Mouse (Mus musculus): ENCODE measurements around the gene Mid1. TPM values are rescaled to one million over a fixed set of nuclear protein-coding genes. Genes with fewer than 3 reads are reported as not detected.
A peak's percentile ranks its signal among the peaks of the same experiment; 100 is the strongest.

Mid1 gene
- polyA plus RNA-seq, 1 experiment from 2014 or later, result 1.7 TPM

- TF ChIP-seq CTCF (IDR thresholded peaks at IDR 0.05) (no peak), EP300 (IDR thresholded peaks at IDR 0.05) (no peak)
- DNase-seq (ENCODE audit: low spot score), result no peak
- no peaks in the 10 kb centered on the region for H3K9me3 ChIP-seq (ENCODE audit: low read length)
- H3K4me2 ChIP-seq (replicated peaks; ENCODE audit: low read depth, low read length), result no peak overlapping the region
- no peak overlapping the region for H3K27ac ChIP-seq (ENCODE audit: low read length)
- ATAC-seq, result no peak
- H3K36me3 ChIP-seq (ENCODE audit: insufficient read depth, low read length), result no peaks in the 10 kb centered on the region
- no peaks in the 10 kb centered on the region for H3K4me1 ChIP-seq (ENCODE audit: insufficient read depth, low read depth, low read length)
- WGBS, result 74% methylated on average over 5 of the region's 5 CpGs
- no peak overlapping the region for H3K9ac ChIP-seq (replicated peaks; ENCODE audit: low read depth)
- H3K27me3 ChIP-seq (replicated peaks; ENCODE audit: insufficient read depth, low read length), result no peaks in the 10 kb centered on the region
- H3K4me3 ChIP-seq (ENCODE audit: low read depth, low read length), result no peak overlapping the region
Observed at GRCm38 (mm10) chrX:169789702-169790101, 104.7 kb downstream of the Mid1 start.

- Histone ChIP-seq H3K27me3 (replicated peaks; ENCODE audit: insufficient read depth, low read length) (no peaks in the 10 kb centered on the region), H3K4me1 (ENCODE audit: insufficient read depth, low read depth, low read length) (no peaks in the 10 kb centered on the region), H3K27ac (ENCODE audit: low read length) (no peak overlapping the region), H3K4me3 (ENCODE audit: low read depth, low read length) (no peak overlapping the region), H3K9ac (replicated peaks; ENCODE audit: low read depth) (no peak overlapping the region), H3K36me3 (ENCODE audit: insufficient read depth, low read length) (no peaks in the 10 kb centered on the region), H3K9me3 (ENCODE audit: low read length) (no peaks in the 10 kb centered on the region), H3K4me2 (replicated peaks; ENCODE audit: low read depth, low read length) (no peak overlapping the region)
- no peak for TF ChIP-seq CTCF (IDR thresholded peaks at IDR 0.05)
- TF ChIP-seq EP300 (IDR thresholded peaks at IDR 0.05), result no peak
- WGBS, result 50% methylated on average over 1 of the region's 1 CpGs
- DNase-seq (ENCODE audit: low spot score) (no peak), ATAC-seq (no peak)
Observed at GRCm38 (mm10) chrX:169792879-169793278, 107.9 kb downstream of the Mid1 start.

- Histone ChIP-seq H3K4me3 (ENCODE audit: low read depth, low read length) (no peak overlapping the region), H3K27me3 (replicated peaks; ENCODE audit: insufficient read depth, low read length) (no peaks in the 10 kb centered on the region), H3K9ac (replicated peaks; ENCODE audit: low read depth) (no peak overlapping the region), H3K4me2 (replicated peaks; ENCODE audit: low read depth, low read length) (no peak overlapping the region), H3K27ac (ENCODE audit: low read length) (no peak overlapping the region), H3K4me1 (ENCODE audit: insufficient read depth, low read depth, low read length) (no peaks in the 10 kb centered on the region), H3K36me3 (ENCODE audit: insufficient read depth, low read length) (no peaks in the 10 kb centered on the region), H3K9me3 (ENCODE audit: low read length) (no peaks in the 10 kb centered on the region)
- ATAC-seq (no peak), DNase-seq (ENCODE audit: low spot score) (no peak)
- WGBS, result 51% methylated on average over 4 of the region's 4 CpGs
- no peak for TF ChIP-seq EP300 (IDR thresholded peaks at IDR 0.05)
- TF ChIP-seq CTCF (IDR thresholded peaks at IDR 0.05), result no peak
Observed at GRCm38 (mm10) chrX:169794421-169794820, 109.4 kb downstream of the Mid1 start.

GRCm38 (mm10) chrX:169794831-169795311, 109.9 kb downstream of the Mid1 start:
- ATAC-seq (peak; percentile 65), DNase-seq (ENCODE audit: low spot score) (peak; percentile 63)
- Histone ChIP-seq H3K9me3 (ENCODE audit: low read length) (no peaks in the 10 kb centered on the region), H3K4me1 (ENCODE audit: insufficient read depth, low read depth, low read length) (no peaks in the 10 kb centered on the region), H3K4me3 (ENCODE audit: low read depth, low read length) (no peak overlapping the region), H3K27ac (ENCODE audit: low read length) (no peak overlapping the region), H3K9ac (replicated peaks; ENCODE audit: low read depth) (no peak overlapping the region), H3K36me3 (ENCODE audit: insufficient read depth, low read length) (no peaks in the 10 kb centered on the region), H3K27me3 (replicated peaks; ENCODE audit: insufficient read depth, low read length) (no peaks in the 10 kb centered on the region), H3K4me2 (replicated peaks; ENCODE audit: low read depth, low read length) (no peak overlapping the region)
- no peak for TF ChIP-seq EP300 (IDR thresholded peaks at IDR 0.05)
- TF ChIP-seq CTCF (IDR thresholded peaks at IDR 0.05), result no peak
- WGBS, result 43% methylated on average over 7 of the region's 7 CpGs

GRCm38 (mm10) chrX:169797148-169797547, 112.1 kb downstream of the Mid1 start:
- DNase-seq (ENCODE audit: low spot score), result peak; percentile 40
- Histone ChIP-seq H3K36me3 (ENCODE audit: insufficient read depth, low read length) (no peaks in the 10 kb centered on the region), H3K9me3 (ENCODE audit: low read length) (no peaks in the 10 kb centered on the region), H3K27me3 (replicated peaks; ENCODE audit: insufficient read depth, low read length) (no peaks in the 10 kb centered on the region), H3K27ac (ENCODE audit: low read length) (no peak overlapping the region), H3K4me3 (ENCODE audit: low read depth, low read length) (no peak overlapping the region), H3K4me2 (replicated peaks; ENCODE audit: low read depth, low read length) (no peak overlapping the region), H3K4me1 (ENCODE audit: insufficient read depth, low read depth, low read length) (no peaks in the 10 kb centered on the region), H3K9ac (replicated peaks; ENCODE audit: low read depth) (no peak overlapping the region)
- no peak for ATAC-seq
- TF ChIP-seq EP300 (IDR thresholded peaks at IDR 0.05) (peak; percentile 60), CTCF (IDR thresholded peaks at IDR 0.05) (no peak)
- 40% methylated on average over 3 of the region's 3 CpGs for WGBS

GRCm38 (mm10) chrX:169798987-169799680, 114.1 kb downstream of the Mid1 start:
- TF ChIP-seq CTCF (IDR thresholded peaks at IDR 0.05) (peak; percentile 53), EP300 (IDR thresholded peaks at IDR 0.05) (no peak)
- H3K4me1 ChIP-seq (ENCODE audit: insufficient read depth, low read depth, low read length), result no peaks in the 10 kb centered on the region
- ATAC-seq (no peak), DNase-seq (ENCODE audit: low spot score) (peak; percentile 45)
- no peaks in the 10 kb centered on the region for H3K27me3 ChIP-seq (replicated peaks; ENCODE audit: insufficient read depth, low read length)
- no peaks in the 10 kb centered on the region for H3K9me3 ChIP-seq (ENCODE audit: low read length)
- H3K4me2 ChIP-seq (replicated peaks; ENCODE audit: low read depth, low read length), result no peak overlapping the region
- H3K4me3 ChIP-seq (ENCODE audit: low read depth, low read length), result no peak overlapping the region
- no peak overlapping the region for H3K27ac ChIP-seq (ENCODE audit: low read length)
- H3K9ac ChIP-seq (replicated peaks; ENCODE audit: low read depth), result no peak overlapping the region
- WGBS, result 6% methylated on average over 11 of the region's 11 CpGs
- no peaks in the 10 kb centered on the region for H3K36me3 ChIP-seq (ENCODE audit: insufficient read depth, low read length)
